Mouse (Mus musculus): ENCODE results near the gene Cfap221.

DNA sequence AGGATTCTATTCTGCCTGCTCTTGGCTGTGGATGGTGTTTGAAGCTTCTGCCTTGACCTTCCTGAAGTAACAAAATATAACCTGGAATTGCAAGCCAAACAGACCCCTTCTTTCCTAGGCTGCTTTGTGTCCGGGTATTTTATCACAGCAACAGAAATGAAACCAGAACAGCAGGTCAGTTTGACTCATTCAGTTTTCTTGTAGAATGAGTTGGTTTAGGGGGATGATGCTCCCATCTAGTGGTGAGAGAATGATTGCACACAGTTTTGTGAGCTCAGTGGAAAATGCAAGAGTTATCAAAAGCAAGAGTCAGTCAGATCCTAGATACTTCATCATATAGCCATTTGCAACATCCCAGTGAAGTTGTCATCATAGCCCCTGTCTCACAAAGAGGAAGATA, 67.3 kb downstream of the Cfap221 start:
- TF ChIP-seq CTCF (IDR thresholded peaks at IDR 0.05; ENCODE audit: low read depth, low read length) (no peak), POLR2A (IDR thresholded peaks at IDR 0.05; ENCODE audit: insufficient read depth, low read length) (no peak)
